Mouse (Mus musculus): ENCODE results near the gene Lrfn2. TPM values are rescaled to one million over a fixed set of nuclear protein-coding genes. Genes with fewer than 3 reads are reported as not detected.
A peak's percentile ranks its signal among the peaks of the same experiment; 100 is the strongest.

Gene Lrfn2
- total RNA-seq, 2 experiments from 2014 or later: 0.06 to 0.08 TPM

GRCm38 (mm10) chr17:49064526-49064925 is 132.3 kb downstream of the Lrfn2 start:
- no peak for TF ChIP-seq CTCF (IDR thresholded peaks at IDR 0.05)
- H3K27ac ChIP-seq: no peak overlapping the region
- no peak for DNase-seq
- H3K4me3 ChIP-seq: no peak overlapping the region
- intact Hi-C loops (cut with DNase I): no loop called here

- Histone ChIP-seq H3K27ac (no peak overlapping the region), H3K4me3 (no peak overlapping the region)
- intact Hi-C loops (cut with DNase I): no loop called here
- no peak for TF ChIP-seq CTCF (IDR thresholded peaks at IDR 0.05)
- DNase-seq: no peak
Measured at GRCm38 (mm10) chr17:49065050-49065449, 132.9 kb downstream of the Lrfn2 start.

GRCm38 (mm10) chr17:49066748-49067147 is 134.6 kb downstream of the Lrfn2 start:
- peak; percentile 26; the same call in 1 of the 2 replicates for TF ChIP-seq CTCF (IDR thresholded peaks at IDR 0.05)
- H3K4me3 ChIP-seq: no peak overlapping the region
- intact Hi-C loops (cut with DNase I): no loop called here
- H3K27ac ChIP-seq: no peak overlapping the region
- DNase-seq: no peak

GRCm38 (mm10) chr17:49078168-49078567 is 146.0 kb downstream of the Lrfn2 start:
- intact Hi-C loops (cut with DNase I): no loop called here
- no peak for DNase-seq
- Histone ChIP-seq H3K27ac (no peak overlapping the region), H3K4me3 (no peak overlapping the region)
- no peak for TF ChIP-seq CTCF (IDR thresholded peaks at IDR 0.05)

- DNase-seq: no peak
- Histone ChIP-seq H3K27ac (no peak overlapping the region), H3K4me3 (no peak overlapping the region)
- TF ChIP-seq CTCF (IDR thresholded peaks at IDR 0.05): no peak
- intact Hi-C loops (cut with DNase I): no loop called here
Measured at GRCm38 (mm10) chr17:49079647-49080046, 147.5 kb downstream of the Lrfn2 start.

GRCm38 (mm10) chr17:49083594-49084380 is 151.6 kb downstream of the Lrfn2 start:
- no peak for TF ChIP-seq CTCF (IDR thresholded peaks at IDR 0.05)
- DNase-seq: peak; percentile 36
- Histone ChIP-seq H3K4me3 (no peak overlapping the region), H3K27ac (no peak overlapping the region)
- intact Hi-C loops (cut with DNase I): no loop called here

GRCm38 (mm10) chr17:49085111-49085510 is 152.9 kb downstream of the Lrfn2 start:
- intact Hi-C loops (cut with DNase I): no loop called here
- no peak for TF ChIP-seq CTCF (IDR thresholded peaks at IDR 0.05)
- H3K4me3 ChIP-seq: no peak overlapping the region
- no peak overlapping the region for H3K27ac ChIP-seq
- no peak for DNase-seq

GRCm38 (mm10) chr17:49096781-49097544 is 164.8 kb downstream of the Lrfn2 start:
- no peak overlapping the region for H3K4me3 ChIP-seq
- TF ChIP-seq CTCF (IDR thresholded peaks at IDR 0.05): no peak
- no peak for DNase-seq
- intact Hi-C loops (cut with DNase I): no loop called here
- no peak overlapping the region for H3K27ac ChIP-seq

- Histone ChIP-seq H3K4me3 (no peak overlapping the region), H3K27ac (no peak overlapping the region)
- TF ChIP-seq CTCF (IDR thresholded peaks at IDR 0.05): no peak
- DNase-seq: no peak
- intact Hi-C loops (cut with DNase I): no loop called here
Measured at GRCm38 (mm10) chr17:49111399-49111798, 179.2 kb downstream of the Lrfn2 start.

- intact Hi-C loops (cut with DNase I): no loop called here
- TF ChIP-seq CTCF (IDR thresholded peaks at IDR 0.05): no peak
- no peak for DNase-seq
- H3K4me3 ChIP-seq: no peak overlapping the region
- H3K27ac ChIP-seq: no peak overlapping the region
Measured at GRCm38 (mm10) chr17:49111911-49112310, 179.7 kb downstream of the Lrfn2 start.

GRCm38 (mm10) chr17:49113336-49113735 is 181.2 kb downstream of the Lrfn2 start:
- intact Hi-C loops (cut with DNase I): no loop called here
- TF ChIP-seq CTCF (IDR thresholded peaks at IDR 0.05): no peak
- H3K4me3 ChIP-seq: no peak overlapping the region
- DNase-seq: no peak
- no peak overlapping the region for H3K27ac ChIP-seq

- peak; percentile 51 for TF ChIP-seq CTCF (IDR thresholded peaks at IDR 0.05)
- Histone ChIP-seq H3K27ac (no peak overlapping the region), H3K4me3 (no peak overlapping the region)
- intact Hi-C loops (cut with DNase I): no loop called here
- DNase-seq: no peak
Measured at GRCm38 (mm10) chr17:49124166-49124565, 192.0 kb downstream of the Lrfn2 start.

- Histone ChIP-seq H3K27ac (no peak overlapping the region), H3K4me3 (no peak overlapping the region)
- intact Hi-C loops (cut with DNase I): no loop called here
- no peak for TF ChIP-seq CTCF (IDR thresholded peaks at IDR 0.05)
- no peak for DNase-seq
Measured at GRCm38 (mm10) chr17:49124642-49125041, 192.5 kb downstream of the Lrfn2 start.

Small RNA genes lying within 50 kb of the gene (microRNA-seq; reads per million reads assigned to microRNA genes)
- gene Gm44304: not detected
